Mouse (Mus musculus) splenic B cell, adult 2 months (primary cell): ENCODE measurements around the gene Tm7sf2.
"Not testable (repeated sequence)": the region's sequence is repeated elsewhere in the genome, so short reads cannot be mapped to it uniquely, and the experiment has no call there.

Experiments
- DNase-seq: peaks from one replicate; pipeline ENCODE4 v3.0.0-alpha.2; 2011; ENCODE audit warnings: low read depth, low spot score
- H3K27me3 ChIP-seq: 2 replicates; pipeline ENCODE4 v1.6.1; 2012; ENCODE audit warnings: mild to moderate bottlenecking, low read length, moderate library complexity, mixed read lengths; ENCODE audit not compliant: control insufficient read depth, poor library complexity, insufficient read depth, severe bottlenecking
- H3K36me3 ChIP-seq: 2 replicates; pipeline ENCODE4 v1.6.1; 2012; ENCODE audit warnings: mild to moderate bottlenecking, low read length, moderate library complexity, mixed read lengths; ENCODE audit not compliant: control insufficient read depth, poor library complexity, insufficient read depth, severe bottlenecking

Tm7sf2 gene

GRCm38 (mm10) chr19:6058966-6059365 lies 9.2 kb downstream of the Tm7sf2 start:
- no peak for DNase-seq
- no peaks in the 10 kb centered on the region for H3K27me3 ChIP-seq
- peaks cover 5% of the 10 kb centered on the region for H3K36me3 ChIP-seq

GRCm38 (mm10) chr19:6058513-6058912 lies 9.7 kb downstream of the Tm7sf2 start:
- H3K27me3 ChIP-seq: no peaks in the 10 kb centered on the region
- DNase-seq: no peak
- H3K36me3 ChIP-seq: peaks cover 5% of the 10 kb centered on the region

GRCm38 (mm10) chr19:6057313-6058096 lies 10.7 kb downstream of the Tm7sf2 start, which contains the start of the genes Mrpl49 and Fau:
Gene Mrpl49 (minus strand): TSS chr19:6057785.
Gene Fau (plus strand): TSS chr19:6057844.
- peak; percentile 99 for DNase-seq
- no peaks in the 10 kb centered on the region for H3K27me3 ChIP-seq
- peaks cover 11% of the 10 kb centered on the region for H3K36me3 ChIP-seq

GRCm38 (mm10) chr19:6056696-6057095 lies 11.5 kb downstream of the Tm7sf2 start:
- no peak for DNase-seq
- Histone ChIP-seq H3K36me3 (peaks cover 19% of the 10 kb centered on the region), H3K27me3 (no peaks in the 10 kb centered on the region)

GRCm38 (mm10) chr19:6054296-6054695 lies 13.9 kb downstream of the Tm7sf2 start:
- no peak for DNase-seq
- peaks cover 30% of the 10 kb centered on the region for H3K36me3 ChIP-seq
- no peaks in the 10 kb centered on the region for H3K27me3 ChIP-seq

GRCm38 (mm10) chr19:6052516-6052915 lies 15.7 kb downstream of the Tm7sf2 start:
- Histone ChIP-seq H3K36me3 (peaks cover 30% of the 10 kb centered on the region), H3K27me3 (no peaks in the 10 kb centered on the region)
- no peak for DNase-seq

- H3K27me3 ChIP-seq: no peaks in the 10 kb centered on the region
- peak; percentile 80 for DNase-seq
- peaks cover 28% of the 10 kb centered on the region for H3K36me3 ChIP-seq
Observed at GRCm38 (mm10) chr19:6048681-6049410, 19.3 kb downstream of the Tm7sf2 start.

- DNase-seq: no peak
- Histone ChIP-seq H3K36me3 (peaks cover 23% of the 10 kb centered on the region), H3K27me3 (no peaks in the 10 kb centered on the region)
Observed at GRCm38 (mm10) chr19:6047899-6048166, 20.3 kb downstream of the Tm7sf2 start.

- H3K36me3 ChIP-seq: peaks cover 20% of the 10 kb centered on the region
- no peak for DNase-seq
Observed at GRCm38 (mm10) chr19:6047154-6047898, 20.8 kb downstream of the Tm7sf2 start.

GRCm38 (mm10) chr19:6046294-6047153 lies 21.6 kb downstream of the Tm7sf2 start, which contains the start of gene Syvn1:
Gene Syvn1 (plus strand): TSS chr19:6046576.
- peak; percentile 95 for DNase-seq
- Histone ChIP-seq H3K27me3 (no peaks in the 10 kb centered on the region), H3K36me3 (peaks cover 12% of the 10 kb centered on the region)

More at GRCm38 (mm10) chr19:6047154-6047898, 20.8 kb downstream of the Tm7sf2 start:
- H3K27me3 ChIP-seq: no peaks in the 10 kb centered on the region

GRCm38 (mm10) chr19:6045366-6046293 lies 22.5 kb downstream of the Tm7sf2 start:
- DNase-seq: peak; percentile 78
- Histone ChIP-seq H3K36me3 (peaks cover 9% of the 10 kb centered on the region), H3K27me3 (no peaks in the 10 kb centered on the region)

- DNase-seq: peak; percentile 77
- H3K27me3 ChIP-seq: not testable (repeated sequence)
Observed at GRCm38 (mm10) chr19:6044102-6044501, 24.1 kb downstream of the Tm7sf2 start.

GRCm38 (mm10) chr19:6042293-6042692 lies 25.9 kb downstream of the Tm7sf2 start:
- Histone ChIP-seq H3K36me3 (no peaks in the 10 kb centered on the region), H3K27me3 (no peaks in the 10 kb centered on the region)
- DNase-seq: no peak

More at GRCm38 (mm10) chr19:6044102-6044501, 24.1 kb downstream of the Tm7sf2 start:
- not testable (repeated sequence) for H3K36me3 ChIP-seq
